Mouse (Mus musculus) erythroblast, adult 5-6 weeks (primary cell): Measurements from ENCODE around the gene Kank2. TPM values are rescaled to one million over a fixed set of nuclear protein-coding genes. Genes with fewer than 3 reads are reported as not detected.

Experiments used
- ATAC-seq: replicated peaks from 2 replicates; pipeline ENCODE4 v1.8.0; 2016; ENCODE audit warnings: moderate number of reproducible peaks, mild to moderate bottlenecking, moderate TSS enrichment, inconsistent platforms; ENCODE audit not compliant: poor library complexity, low FRiP score, severe bottlenecking
- total RNA-seq, 2 experiments: library from RNA; stranded (forward) in 1 of 2; stranded (reverse) in 1 of 2; fragments of 150-400 nt in 1 of 2; fragments of 200-764, 138-1000 nt in 1 of 2; gene quantifications; 2 replicates each; pipeline versions ENCODE4 v1.2.3 to v1.2.4; 2015 to 2017; ENCODE audit warnings: low replicate concordance in 2 of 2

Kank2 gene
- total RNA-seq, 2 experiments from 2014 or later: 0.09 to 1.2 TPM

DNA sequence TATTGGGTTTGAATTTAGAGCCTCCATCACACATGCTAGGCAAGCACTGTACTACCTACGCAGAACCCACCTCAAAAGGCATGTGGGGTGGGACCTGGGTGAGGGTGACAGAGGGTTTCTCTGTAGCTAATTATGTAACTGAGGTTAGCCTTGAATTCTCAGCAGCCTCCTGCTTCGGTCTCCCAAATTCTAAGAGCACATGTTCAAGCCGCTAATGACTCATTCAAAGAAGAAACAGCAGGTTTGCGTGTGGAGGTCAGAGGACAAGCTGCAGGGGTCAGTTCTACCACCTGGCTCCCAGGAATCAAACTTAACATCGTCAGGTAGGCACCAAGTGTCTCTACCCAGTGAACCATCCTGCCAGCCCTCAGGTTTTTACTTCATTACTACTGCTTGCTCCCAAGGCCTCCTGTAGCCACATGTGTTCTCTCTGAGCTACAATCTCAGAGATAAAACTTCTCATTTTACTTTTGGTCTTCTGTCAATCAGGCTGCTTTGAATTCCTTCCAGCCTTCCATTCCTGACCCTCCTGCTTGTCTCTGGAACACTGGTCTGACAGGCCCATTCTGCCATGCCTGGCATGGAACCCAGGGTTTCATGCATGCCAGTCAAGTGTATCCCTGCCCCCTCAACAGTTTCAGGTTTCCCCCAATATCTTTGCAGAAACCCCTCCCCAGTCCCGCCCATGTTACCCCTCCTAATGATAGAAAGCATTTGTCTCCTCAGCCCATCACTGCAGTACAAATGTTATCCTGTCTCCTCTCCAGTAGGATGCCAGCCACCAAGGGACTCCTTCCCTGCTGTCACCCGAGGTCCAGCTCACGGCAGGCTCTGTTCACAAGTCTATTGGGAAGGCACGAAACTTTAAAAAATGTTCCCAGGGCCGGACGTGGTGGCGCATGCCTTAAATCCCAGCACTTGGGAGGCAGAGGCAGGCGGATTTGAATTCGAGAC lies 39.7 kb downstream of the Kank2 start:
- no peak for ATAC-seq

DNA sequence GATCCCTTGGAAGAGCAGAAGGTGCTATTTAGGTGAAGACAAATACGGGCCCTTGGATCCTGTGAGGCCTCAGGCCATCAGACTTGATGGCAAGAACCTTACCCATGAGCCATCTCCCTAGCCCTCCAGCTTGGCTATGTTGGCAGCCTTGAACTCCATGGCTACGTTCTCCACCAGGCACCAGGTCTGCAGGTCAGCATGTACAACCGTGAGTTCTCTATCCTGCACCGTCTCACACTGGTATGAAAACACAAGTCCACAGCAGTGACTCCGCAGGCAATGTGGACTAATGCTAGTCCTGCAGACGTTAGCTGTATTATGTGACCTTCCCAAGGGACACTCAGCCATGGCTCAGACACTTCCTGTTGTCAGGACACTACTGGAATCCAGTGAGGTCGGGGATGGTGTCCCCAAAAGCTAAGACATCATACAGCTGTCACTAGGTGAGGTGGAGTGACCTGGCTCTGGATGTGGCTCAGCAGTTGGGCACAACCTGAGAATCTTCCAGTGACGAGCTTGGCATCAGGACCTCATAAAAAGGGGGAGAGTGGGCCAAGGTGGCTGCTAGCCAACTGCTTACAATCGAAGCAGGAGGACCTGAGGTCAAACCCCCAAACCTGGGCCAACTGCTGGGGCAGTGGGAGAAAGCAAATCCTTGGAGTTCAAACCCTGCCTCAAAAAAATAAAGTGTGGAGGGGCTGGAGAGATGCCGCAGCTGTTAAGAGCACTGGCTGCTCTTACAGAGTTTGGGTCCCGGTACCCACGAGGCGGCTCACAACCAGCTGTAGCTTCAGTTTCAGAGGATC lies 43.8 kb downstream of the Kank2 start:
- ATAC-seq: no peak

DNA sequence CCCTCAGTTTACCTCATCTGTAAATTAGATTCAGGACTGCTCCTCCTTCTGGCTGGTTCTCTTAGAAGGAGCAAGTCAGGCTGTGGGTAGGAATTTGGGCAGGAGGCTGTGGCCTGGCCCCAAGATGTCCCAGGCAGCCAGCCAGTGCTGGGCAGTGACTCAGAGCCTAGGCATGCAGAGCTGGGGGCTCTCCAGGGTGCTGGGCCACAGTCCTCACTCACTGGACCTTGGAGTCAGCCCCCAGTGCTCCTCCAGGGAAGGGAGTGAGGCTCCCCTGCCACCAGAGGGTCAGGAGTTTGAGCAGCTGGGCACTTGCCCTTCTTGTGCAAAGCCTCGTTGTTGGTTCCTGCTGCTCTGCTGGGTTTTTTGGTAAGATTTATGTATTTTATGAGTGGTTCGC lies 44.5 kb downstream of the Kank2 start:
- no peak for ATAC-seq

DNA sequence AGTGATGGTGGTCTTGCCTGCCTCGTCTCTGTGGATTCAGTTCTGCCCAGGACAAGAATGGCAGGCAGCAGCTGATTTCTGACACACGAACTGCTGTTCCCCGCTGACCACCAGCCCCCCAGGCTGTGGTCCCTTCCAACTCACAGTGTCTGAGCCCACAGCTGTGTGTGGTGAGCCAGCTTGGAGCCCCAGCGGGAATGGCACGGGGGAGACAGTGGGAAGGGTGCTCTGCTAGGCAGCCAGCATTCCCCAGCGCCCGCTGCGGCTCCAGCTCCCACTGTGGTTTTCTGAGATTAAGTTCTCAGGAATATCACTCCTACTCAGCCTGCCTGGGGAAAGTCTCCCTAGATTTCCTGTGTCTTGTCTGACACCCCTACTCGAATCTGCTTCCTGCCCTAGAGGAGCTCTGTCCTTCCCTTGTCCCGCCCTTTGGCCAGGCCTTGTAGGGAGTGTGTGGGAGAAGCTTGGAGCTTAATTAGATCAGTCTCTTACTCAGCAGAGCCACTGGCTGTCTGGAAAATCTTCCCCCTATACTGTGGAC lies 46.2 kb downstream of the Kank2 start:
- ATAC-seq: no peak

DNA sequence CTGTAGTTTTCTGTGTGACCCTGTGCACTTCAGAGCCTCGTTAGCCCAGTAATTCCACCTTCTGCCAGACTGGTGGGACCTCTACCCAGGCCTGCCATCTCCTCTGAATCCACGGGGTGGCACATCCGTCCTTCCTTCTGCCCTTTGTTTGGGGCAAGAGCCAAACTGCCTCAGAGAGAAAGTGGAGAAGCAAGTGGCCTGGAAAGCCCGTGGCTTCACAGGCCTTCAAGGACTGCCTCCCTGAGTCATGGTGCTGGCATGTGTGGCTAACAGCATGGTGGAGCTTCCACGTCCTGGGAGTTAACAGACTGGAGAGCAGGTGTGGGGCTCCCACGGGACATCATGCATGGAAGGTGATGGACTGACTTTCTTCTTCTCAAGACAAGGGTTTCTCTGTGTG lies 47.2 kb downstream of the Kank2 start:
- ATAC-seq: no peak

DNA sequence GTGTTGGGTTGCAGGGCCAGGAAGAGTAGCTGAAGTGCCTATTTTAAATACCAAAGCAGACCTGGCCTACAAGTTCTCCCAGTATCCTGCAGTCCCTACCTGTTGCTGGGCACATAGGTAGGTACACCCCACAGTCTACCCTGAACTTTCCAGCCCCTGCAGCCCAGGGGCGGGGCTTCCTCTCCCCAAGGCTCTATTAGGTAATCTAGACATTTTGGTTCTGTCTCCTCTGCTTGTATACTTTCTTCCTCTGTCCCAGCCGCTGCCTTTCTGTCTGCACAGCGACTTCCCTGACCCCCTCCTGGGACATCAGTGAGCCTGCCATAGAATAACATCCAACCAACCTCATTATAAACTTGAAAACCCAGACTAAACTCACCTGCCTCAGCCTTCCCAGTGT lies 48.2 kb downstream of the Kank2 start:
- ATAC-seq: no peak

DNA sequence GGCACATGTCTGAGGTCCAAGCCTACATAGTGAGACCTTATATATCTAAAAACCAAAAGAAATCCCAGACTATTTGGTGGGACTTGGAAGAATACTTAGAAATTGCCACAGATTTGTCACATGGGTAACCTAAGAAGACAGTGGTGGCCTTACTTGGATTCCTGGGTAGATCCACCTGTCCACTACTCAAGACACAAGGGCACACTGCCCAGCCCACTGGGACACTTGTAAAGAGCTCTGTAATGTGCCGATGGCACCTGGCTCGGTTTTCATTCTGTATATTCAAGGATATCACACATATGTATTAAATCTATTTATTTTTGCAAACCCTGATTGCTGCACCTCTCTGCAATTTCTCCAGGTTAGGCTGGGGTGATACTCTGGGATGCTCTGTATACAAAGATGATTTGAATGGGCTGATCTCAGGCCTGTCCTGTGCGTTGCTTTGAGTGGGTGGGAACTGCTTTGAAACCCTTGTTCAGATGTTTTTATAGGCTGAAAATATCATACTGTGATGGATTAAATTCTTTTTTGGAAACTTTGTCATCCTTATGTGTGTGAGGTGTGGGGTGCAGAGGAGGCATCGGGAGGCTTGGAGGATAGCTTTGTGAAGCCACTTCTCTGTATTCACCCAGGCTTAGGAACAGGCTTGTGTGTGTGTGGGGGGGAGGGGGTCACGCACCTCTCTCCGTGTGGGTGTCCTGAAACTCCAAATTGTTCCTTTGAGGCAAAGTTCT lies 49.0 kb downstream of the Kank2 start:
- no peak for ATAC-seq

DNA sequence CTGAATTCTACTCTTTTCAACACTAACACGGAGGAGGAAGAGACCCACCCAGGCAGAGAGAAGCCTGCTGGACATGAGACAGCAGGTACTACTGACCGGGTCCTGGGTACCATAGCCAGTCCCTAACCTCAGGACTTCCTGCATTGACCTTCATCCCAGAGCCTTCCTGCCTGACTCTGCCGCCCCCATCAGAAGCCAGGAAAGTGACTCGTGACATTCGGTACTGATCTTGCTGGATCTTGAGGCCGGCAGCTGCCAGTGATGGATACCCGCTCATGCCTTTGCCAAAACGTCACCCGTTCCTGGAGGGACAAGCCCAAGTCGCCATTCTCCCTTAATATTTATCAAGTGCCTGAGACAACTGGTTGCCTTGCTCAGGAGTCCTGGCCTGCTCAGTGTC lies 50.1 kb downstream of the Kank2 start:
- ATAC-seq: no peak

DNA sequence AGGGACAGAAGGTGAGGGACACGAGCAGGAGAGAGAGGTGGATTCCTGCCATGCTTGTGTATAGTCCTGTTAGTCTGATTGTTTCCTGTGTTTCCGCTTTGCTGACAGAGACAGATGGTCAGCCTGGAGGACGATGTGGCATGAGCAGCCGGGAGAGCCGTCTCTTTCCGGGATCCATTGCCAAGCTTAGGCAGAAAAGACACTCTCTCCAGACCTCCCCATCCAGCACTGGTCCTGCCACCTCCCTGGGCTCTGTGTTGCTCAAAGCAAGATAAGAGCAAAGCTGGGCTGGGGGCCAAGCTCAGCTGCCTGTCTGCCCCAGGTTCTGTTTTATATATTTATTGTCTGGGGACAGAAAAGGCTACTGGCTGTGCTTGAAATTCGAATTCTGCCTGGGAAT lies 50.5 kb downstream of the Kank2 start:
- no peak for ATAC-seq

DNA sequence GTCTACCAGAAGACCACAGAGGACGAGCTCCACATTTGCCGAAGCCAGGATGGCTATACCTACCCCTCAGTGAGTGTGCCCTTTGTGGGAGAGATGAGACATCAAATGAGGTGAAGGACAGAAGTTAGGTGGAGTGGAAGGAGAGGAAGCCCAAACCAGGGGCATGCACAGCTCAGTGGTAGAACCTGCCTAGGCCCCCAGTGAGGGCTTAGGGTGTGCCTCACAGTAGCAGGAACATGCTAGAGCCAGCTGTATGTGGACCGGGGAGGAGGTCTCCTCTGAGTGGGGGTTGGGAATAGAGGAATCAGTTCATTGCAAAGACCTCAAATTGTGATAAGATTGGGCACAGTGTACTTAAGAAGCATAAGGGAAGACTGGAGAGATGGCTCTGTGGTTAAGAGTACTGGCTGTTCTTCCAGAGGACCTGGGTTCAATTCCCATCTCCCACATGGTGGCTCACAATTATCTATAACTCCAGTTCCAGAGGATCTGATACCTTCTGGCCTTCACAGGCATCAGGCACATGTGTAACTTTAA lies 51.2 kb downstream of the Kank2 start:
- ATAC-seq: no peak

DNA sequence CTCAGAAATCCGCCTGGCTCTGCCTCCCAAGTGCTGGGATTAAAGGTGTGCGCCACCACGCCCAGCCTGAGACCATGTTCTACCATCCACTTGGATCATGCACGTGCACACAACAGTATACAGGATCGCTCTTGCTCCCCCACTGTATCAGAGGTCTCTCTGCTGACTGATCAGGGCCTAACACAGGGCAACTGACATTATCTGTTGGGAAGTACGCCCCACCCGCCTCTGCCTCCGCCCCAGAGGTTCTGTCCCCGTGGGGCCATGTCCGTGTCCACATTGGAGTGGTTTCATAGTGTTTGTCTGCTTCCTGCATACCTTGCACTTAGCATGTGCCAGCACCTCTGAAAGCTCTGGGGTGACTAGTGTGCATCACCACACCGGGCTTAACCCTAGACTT lies 57.0 kb downstream of the Kank2 start:
- ATAC-seq: no peak

DNA sequence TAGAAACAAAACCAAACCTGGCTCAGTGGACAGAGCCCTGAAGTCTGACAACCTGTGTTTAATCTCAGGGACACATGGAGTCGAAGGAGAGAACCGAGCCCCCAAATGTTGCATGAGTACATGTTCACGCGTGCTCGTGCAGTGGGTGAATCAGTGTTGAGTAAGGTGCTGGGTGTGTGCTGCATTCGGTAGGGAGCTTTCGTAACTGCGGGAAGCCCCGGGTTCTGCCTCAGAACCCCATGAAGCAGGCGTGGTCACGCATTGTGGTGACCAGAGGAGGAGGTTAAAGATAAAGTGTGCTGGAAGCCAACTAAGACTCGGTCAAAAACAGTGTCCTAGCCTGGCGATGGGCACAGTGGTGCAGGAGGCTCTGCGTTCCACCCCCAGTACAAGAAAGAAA lies 58.1 kb downstream of the Kank2 start:
- no peak for ATAC-seq

DNA sequence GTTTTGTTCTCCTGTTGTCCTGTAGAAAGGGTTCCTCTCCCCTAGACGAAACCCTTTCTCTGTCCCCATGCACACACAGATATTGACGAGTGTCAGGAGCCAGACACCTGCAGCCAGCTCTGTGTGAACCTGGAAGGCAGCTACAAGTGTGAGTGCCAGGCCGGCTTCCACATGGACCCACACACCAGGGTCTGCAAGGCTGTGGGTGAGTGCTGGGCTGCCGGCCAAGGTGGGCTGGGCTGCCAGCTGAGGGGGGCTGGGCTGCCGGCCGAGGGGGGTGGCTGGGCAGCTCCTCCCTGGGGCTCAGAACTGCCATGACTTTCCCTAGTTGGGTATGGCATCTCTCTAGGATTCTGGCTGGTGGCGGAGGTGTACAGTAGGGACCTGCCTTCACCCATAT lies 59.8 kb downstream of the Kank2 start:
- ATAC-seq: no peak

DNA sequence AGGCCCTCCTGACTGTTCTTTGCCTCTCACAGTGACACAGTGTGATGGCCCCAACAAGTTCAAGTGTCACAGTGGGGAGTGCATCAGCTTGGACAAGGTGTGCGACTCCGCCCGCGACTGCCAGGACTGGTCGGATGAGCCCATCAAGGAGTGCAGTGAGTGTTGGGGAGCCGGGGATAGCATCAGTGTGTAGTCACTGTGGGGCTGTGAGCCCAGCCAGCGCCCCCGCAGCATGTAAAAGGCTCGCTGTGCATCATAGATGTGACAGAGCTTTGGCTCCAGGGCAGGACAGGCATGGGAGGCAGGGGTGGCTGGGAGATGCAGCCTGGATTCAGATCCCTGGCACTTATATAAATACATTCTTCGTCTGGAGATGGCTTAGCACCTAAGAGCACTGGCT lies 61.4 kb downstream of the Kank2 start:
- no peak for ATAC-seq

DNA sequence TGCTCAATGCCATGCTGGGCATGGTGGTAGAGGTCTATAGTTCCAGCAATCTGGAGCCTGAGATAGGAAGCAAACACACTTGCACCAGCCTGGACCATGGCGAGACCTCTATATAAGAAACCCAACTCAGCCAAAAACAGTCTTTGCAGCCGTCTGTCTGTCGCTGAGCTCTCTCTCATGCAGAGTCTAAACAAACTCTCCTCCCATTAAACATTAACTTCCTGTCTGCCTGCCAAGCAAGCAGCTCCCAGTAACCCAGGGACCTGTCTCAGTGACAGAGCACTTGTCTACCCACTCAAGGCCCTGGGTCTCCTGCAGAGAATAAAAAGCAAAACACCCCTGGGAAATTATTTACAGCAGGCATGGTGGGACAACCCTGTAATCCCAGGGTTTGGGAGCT lies 62.0 kb downstream of the Kank2 start:
- ATAC-seq: no peak

DNA sequence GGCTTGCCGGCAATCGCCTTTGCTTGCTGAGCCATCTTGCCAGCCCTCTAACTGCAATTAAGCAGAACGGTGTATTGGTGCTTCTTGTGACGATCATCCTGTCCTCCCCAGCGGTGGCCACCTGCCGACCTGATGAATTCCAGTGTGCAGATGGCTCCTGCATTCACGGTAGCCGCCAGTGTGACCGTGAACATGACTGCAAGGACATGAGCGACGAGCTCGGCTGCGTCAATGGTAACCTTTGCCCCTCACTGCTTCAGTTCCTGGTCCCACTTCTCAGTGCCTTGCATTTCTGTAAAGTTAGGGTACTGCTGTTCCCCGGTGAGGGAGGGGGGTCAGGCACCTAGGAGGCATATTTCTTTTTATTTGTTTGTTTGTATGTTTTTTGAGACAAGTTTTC lies 63.4 kb downstream of the Kank2 start:
- no peak for ATAC-seq

DNA sequence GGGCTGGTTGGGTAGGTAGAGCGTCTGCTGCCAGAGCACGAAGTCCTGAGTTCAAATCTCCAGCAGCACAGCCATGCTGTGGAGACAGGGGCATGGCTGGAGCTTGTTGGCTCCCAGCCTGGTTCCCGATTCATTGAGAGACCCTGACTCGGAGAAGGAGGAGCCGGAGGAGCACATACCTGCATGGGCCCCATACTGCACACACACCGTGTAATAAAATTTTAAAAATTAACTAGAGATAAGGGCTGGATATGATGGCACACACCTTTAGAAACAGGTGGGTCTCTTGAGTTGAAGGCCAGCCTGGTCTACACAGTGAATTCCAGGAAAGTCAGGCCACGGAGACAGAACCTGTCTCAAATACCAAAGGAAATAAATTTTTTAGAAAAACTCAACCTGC lies 64.6 kb downstream of the Kank2 start:
- ATAC-seq: no peak

DNA sequence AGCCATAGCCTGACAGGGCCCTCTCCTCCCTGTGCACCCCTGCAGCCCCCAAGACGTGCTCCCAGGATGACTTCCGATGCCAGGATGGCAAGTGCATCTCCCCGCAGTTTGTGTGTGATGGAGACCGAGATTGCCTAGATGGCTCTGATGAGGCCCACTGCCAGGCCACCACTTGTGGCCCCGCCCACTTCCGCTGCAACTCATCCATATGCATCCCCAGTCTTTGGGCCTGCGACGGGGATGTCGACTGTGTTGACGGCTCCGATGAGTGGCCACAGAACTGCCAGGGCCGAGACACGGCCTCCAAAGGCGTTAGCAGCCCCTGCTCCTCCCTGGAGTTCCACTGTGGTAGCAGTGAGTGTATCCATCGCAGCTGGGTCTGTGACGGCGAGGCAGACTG lies 65.1 kb downstream of the Kank2 start:
- no peak for ATAC-seq

DNA sequence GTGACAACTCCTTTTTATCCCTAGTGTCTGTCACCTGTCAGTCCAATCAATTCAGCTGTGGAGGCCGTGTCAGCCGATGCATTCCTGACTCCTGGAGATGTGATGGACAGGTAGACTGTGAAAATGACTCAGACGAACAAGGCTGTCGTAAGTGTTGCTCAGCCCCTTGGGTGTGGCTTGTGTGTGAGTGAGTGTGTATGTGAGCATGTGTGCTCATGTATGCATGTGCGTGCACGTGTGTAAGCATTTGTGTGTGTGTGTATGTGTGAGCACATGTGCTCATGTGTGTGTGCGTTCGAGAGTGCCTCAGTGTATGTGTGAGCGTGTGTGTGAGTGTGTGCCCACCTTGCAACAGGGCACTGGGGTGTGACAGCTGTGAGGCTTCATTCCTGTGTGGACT lies 66.3 kb downstream of the Kank2 start:
- ATAC-seq: no peak

DNA sequence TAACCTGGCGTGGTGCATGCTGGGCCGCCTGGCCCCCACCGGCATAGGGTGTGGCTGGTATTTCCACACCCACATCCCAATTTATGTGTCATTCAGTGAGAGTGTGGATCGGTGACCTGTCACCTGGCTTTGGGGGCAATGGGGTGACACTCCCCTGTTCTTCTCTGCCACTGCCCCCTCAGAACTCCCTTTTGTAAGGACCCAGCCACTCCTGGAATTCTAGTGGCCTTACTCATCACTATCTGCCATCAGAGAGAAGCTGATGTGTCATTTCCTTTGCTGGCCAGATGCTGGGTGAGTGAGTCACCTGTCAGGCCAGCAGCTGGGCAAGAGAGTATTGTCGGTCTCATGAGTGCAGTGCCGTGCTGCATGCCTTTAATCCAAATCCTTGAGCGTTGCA lies 69.3 kb downstream of the Kank2 start:
- no peak for ATAC-seq
